Mouse (Mus musculus): ENCODE measurements around the gene Tns2. TPM values are rescaled to one million over a fixed set of nuclear protein-coding genes. Genes with fewer than 3 reads are reported as not detected.

The Tns2 gene
- total and polyA plus RNA-seq, 2 experiments from 2014 or later = 24.6 to 57.9 TPM

DNA sequence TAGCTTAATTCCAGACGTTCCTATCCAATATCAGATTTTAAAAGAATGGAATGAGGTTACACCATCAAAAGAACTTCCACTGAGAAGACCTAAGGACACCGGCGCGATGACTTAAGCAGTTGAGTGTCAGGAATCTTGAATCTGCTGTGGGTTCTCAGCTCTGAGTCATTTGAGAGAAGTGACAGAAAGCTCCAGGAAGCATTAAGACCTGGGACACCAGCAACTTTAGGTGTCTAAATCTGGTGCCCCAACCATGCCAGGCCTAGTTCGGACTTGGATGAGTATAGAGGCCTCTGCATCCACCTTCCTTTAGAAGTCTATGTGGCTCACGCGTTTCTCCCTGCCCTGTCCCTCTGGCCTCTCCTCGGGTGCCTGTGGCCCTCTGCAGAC lies 447 bp upstream of the Tns2 start:
- H3K36me3 ChIP-seq (replicated peaks; ENCODE audit: control insufficient read depth, insufficient read depth, low read length) = peaks cover 25% of the 10 kb centered on the region
- ATAC-seq (ENCODE audit: insufficient read depth, low read depth) (no peak), DNase-seq (ENCODE audit: low spot score) (no peak)
- WGBS = 16% methylated on average over 8 of the region's 8 CpGs
- TF ChIP-seq EP300 (IDR thresholded peaks at IDR 0.05; ENCODE audit: low read depth) = no peak
- TF ChIP-seq CTCF (IDR thresholded peaks at IDR 0.05; ENCODE audit: low read depth) = no peak
- H3K27ac ChIP-seq (ENCODE audit: low read depth) = peak overlapping the region; percentile 99
- H3K4me3 ChIP-seq (ENCODE audit: low read depth, low read length) = peak overlapping the region; percentile 56
- H3K4me1 ChIP-seq (ENCODE audit: control insufficient read depth, insufficient read depth) = peaks cover 40% of the 10 kb centered on the region
- H3K27me3 ChIP-seq (ENCODE audit: control insufficient read depth, insufficient read depth, low read length) = no peaks in the 10 kb centered on the region
- H3K9ac ChIP-seq (replicated peaks; ENCODE audit: low read depth, low read length) = peak overlapping the region; percentile 68
- H3K4me2 ChIP-seq (ENCODE audit: low read depth, low read length) = peak overlapping the region; percentile 77
- H3K9me3 ChIP-seq (replicated peaks; ENCODE audit: control insufficient read depth, low read length) = no peaks in the 10 kb centered on the region

- ATAC-seq (ENCODE audit: insufficient read depth, low read depth) (no peak), DNase-seq (ENCODE audit: low spot score) (peak; percentile 29)
- TF ChIP-seq CTCF (IDR thresholded peaks at IDR 0.05; ENCODE audit: low read depth) (no peak), EP300 (IDR thresholded peaks at IDR 0.05; ENCODE audit: low read depth) (no peak)
- H3K27me3 ChIP-seq (ENCODE audit: control insufficient read depth, insufficient read depth, low read length) = no peaks in the 10 kb centered on the region
- peaks cover 50% of the 10 kb centered on the region for H3K4me1 ChIP-seq (ENCODE audit: control insufficient read depth, insufficient read depth)
- H3K9ac ChIP-seq (replicated peaks; ENCODE audit: low read depth, low read length) = peak overlapping the region; percentile 68
- peaks cover 15% of the 10 kb centered on the region for H3K36me3 ChIP-seq (replicated peaks; ENCODE audit: control insufficient read depth, insufficient read depth, low read length)
- H3K9me3 ChIP-seq (replicated peaks; ENCODE audit: control insufficient read depth, low read length) = no peaks in the 10 kb centered on the region
- H3K4me2 ChIP-seq (ENCODE audit: low read depth, low read length) = peak overlapping the region; percentile 77
- 24% methylated on average over 10 of the region's 10 CpGs for WGBS
- H3K4me3 ChIP-seq (ENCODE audit: low read depth, low read length) = peak overlapping the region; percentile 56
- peak overlapping the region; percentile 99 for H3K27ac ChIP-seq (ENCODE audit: low read depth)
Measured at GRCm38 (mm10) chr15:102100996-102101671, 921 bp downstream of the Tns2 start.

DNA sequence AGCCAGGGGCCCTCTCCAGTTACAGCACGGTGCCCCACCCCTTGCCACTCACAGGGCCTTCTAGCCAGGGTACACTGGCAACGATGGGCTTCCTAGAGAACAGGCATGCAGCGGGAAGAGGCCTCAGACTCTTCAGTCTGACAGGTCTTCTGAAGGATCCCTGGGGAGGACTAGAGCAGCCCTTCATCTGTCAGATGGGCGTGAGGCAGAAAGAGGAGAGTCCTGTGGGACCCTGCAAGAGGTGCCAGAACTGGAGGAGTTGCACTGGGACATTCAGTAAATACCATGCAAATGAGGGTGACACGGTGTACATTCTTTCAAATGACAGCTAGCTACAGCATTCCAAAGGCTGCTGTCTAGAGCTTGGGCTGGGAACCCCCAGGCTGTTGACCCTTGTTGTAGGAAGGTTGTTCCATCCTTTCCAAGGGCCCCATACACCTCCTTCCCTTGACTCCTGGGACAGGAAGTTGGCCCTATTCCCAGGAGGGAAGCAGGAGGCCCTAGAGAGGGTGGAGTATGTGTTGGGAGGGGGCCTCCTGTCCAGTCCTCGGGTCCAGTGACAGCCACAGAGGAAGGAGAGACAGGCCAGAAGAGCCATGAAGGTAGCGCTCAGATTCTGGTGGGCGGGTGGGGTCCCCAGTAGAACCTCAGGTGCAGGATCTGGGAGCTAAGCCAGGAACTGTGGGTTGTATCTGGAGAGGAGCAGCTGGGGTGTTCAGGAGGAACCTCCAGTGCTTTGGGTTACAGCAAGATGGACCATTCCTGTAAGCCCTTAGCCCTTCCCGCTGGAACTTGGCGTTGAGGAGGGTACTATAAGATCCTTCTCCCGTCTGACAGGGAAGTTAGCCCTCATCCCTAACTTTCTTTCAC lies 1.7 kb downstream of the Tns2 start:
- WGBS = 6% methylated on average over 11 of the region's 11 CpGs
- Histone ChIP-seq H3K4me2 (ENCODE audit: low read depth, low read length) (peak overlapping the region; percentile 77), H3K9me3 (replicated peaks; ENCODE audit: control insufficient read depth, low read length) (no peaks in the 10 kb centered on the region), H3K4me1 (ENCODE audit: control insufficient read depth, insufficient read depth) (peaks cover 53% of the 10 kb centered on the region), H3K9ac (replicated peaks; ENCODE audit: low read depth, low read length) (peak overlapping the region; percentile 84), H3K4me3 (ENCODE audit: low read depth, low read length) (peak overlapping the region; percentile 56), H3K36me3 (replicated peaks; ENCODE audit: control insufficient read depth, insufficient read depth, low read length) (peaks cover 21% of the 10 kb centered on the region; the same call in 1 of the 2 replicates), H3K27ac (ENCODE audit: low read depth) (peak overlapping the region; percentile 99), H3K27me3 (ENCODE audit: control insufficient read depth, insufficient read depth, low read length) (no peaks in the 10 kb centered on the region)
- ATAC-seq (ENCODE audit: insufficient read depth, low read depth) (peak; percentile 45), DNase-seq (ENCODE audit: low spot score) (peak; percentile 89)
- TF ChIP-seq EP300 (IDR thresholded peaks at IDR 0.05; ENCODE audit: low read depth) = peak; percentile 91
- no peak for TF ChIP-seq CTCF (IDR thresholded peaks at IDR 0.05; ENCODE audit: low read depth)

GRCm38 (mm10) chr15:102102548-102103121 lies 2.4 kb downstream of the Tns2 start:
- Histone ChIP-seq H3K9me3 (replicated peaks; ENCODE audit: control insufficient read depth, low read length) (no peaks in the 10 kb centered on the region), H3K4me3 (ENCODE audit: low read depth, low read length) (peak overlapping the region; percentile 56), H3K27ac (ENCODE audit: low read depth) (peak overlapping the region; percentile 99), H3K36me3 (replicated peaks; ENCODE audit: control insufficient read depth, insufficient read depth, low read length) (peaks cover 20% of the 10 kb centered on the region), H3K4me1 (ENCODE audit: control insufficient read depth, insufficient read depth) (peaks cover 55% of the 10 kb centered on the region), H3K4me2 (ENCODE audit: low read depth, low read length) (peak overlapping the region; percentile 77), H3K27me3 (ENCODE audit: control insufficient read depth, insufficient read depth, low read length) (no peaks in the 10 kb centered on the region), H3K9ac (replicated peaks; ENCODE audit: low read depth, low read length) (peak overlapping the region; percentile 84)
- DNase-seq (ENCODE audit: low spot score) (peak; percentile 67), ATAC-seq (ENCODE audit: insufficient read depth, low read depth) (peak; percentile 18)
- 13% methylated on average over 6 of the region's 6 CpGs for WGBS
- TF ChIP-seq EP300 (IDR thresholded peaks at IDR 0.05; ENCODE audit: low read depth) (peak; percentile 51; the same call in 1 of the 2 replicates), CTCF (IDR thresholded peaks at IDR 0.05; ENCODE audit: low read depth) (no peak)

GRCm38 (mm10) chr15:102103371-102103946 lies 3.2 kb downstream of the Tns2 start:
- peak overlapping the region; percentile 99 for H3K27ac ChIP-seq (ENCODE audit: low read depth)
- H3K9me3 ChIP-seq (replicated peaks; ENCODE audit: control insufficient read depth, low read length) = no peaks in the 10 kb centered on the region
- H3K4me3 ChIP-seq (ENCODE audit: low read depth, low read length) = peak overlapping the region; percentile 56
- TF ChIP-seq CTCF (IDR thresholded peaks at IDR 0.05; ENCODE audit: low read depth) (no peak), EP300 (IDR thresholded peaks at IDR 0.05; ENCODE audit: low read depth) (no peak; the same call in 1 of the 2 replicates)
- ATAC-seq (ENCODE audit: insufficient read depth, low read depth) = peak; percentile 37
- peak overlapping the region; percentile 77 for H3K4me2 ChIP-seq (ENCODE audit: low read depth, low read length)
- peaks cover 24% of the 10 kb centered on the region for H3K36me3 ChIP-seq (replicated peaks; ENCODE audit: control insufficient read depth, insufficient read depth, low read length)
- no peaks in the 10 kb centered on the region for H3K27me3 ChIP-seq (ENCODE audit: control insufficient read depth, insufficient read depth, low read length)
- WGBS = 9% methylated on average over 14 of the region's 14 CpGs
- peak; percentile 90 for DNase-seq (ENCODE audit: low spot score)
- H3K9ac ChIP-seq (replicated peaks; ENCODE audit: low read depth, low read length) = peak overlapping the region; percentile 84
- peaks cover 63% of the 10 kb centered on the region for H3K4me1 ChIP-seq (ENCODE audit: control insufficient read depth, insufficient read depth)

Measured in heart, postnatal 0 days (tissue).